Mouse (Mus musculus): ENCODE measurements around the gene Cdc42ep3.

DNA sequence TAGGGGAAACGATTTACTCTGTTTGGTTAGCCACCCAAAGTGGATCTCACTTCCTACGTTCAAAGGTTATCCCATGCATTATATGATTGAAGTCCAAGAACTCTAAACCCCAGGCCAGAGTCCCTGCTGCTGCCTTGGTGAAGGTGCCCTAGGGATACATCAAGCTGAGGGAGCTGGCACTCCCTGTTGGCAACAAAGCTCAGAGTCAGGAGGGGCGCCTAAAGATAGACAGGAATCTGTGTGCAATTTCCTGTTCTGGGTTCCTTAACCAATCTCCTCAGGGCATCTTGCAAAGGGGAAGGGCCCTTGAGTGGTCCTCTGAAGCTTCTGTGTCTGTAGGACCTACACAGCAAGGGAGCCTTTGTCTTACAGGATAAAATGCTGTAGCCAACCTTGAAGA lies 22.0 kb downstream of the Cdc42ep3 start:
- no peak for TF ChIP-seq CTCF (IDR thresholded peaks at IDR 0.05; ENCODE audit: control insufficient read depth, insufficient read depth, low read length)
- no peak for TF ChIP-seq POLR2A (IDR thresholded peaks at IDR 0.05; ENCODE audit: borderline replicate concordance, control insufficient read depth, low read depth, low read length)
